Mouse (Mus musculus): ENCODE data around the gene 1110057P08Rik.

GRCm38 (mm10) chr16:89174435-89174834, at the start of gene 1110057P08Rik:
- no peak for TF ChIP-seq CTCF (IDR thresholded peaks at IDR 0.05; ENCODE audit: insufficient read depth, low read depth, low read length)
- TF ChIP-seq POLR2A (IDR thresholded peaks at IDR 0.05; ENCODE audit: insufficient read depth, low read depth, low read length): no peak
